Mouse (Mus musculus) adrenal gland, postnatal 36 days (tissue): Measurements from ENCODE around the gene Chchd5. TPM values are rescaled to one million over a fixed set of nuclear protein-coding genes. Genes with fewer than 3 reads are reported as not detected.

ENCODE experiments used
- DNase-seq, 2 experiments: peaks; one replicate each; pipeline ENCODE4 v3.0.0; 2021; ENCODE audit warnings: mixed read lengths in 1 of 2
- total RNA-seq, 2 experiments: library from RNA; stranded (reverse); gene quantifications; 2 replicates each; pipeline ENCODE4 v1.2.3; 2021

The Chchd5 gene
- total RNA-seq, 2 experiments from 2014 or later = 17.0 to 23.4 TPM

DNA sequence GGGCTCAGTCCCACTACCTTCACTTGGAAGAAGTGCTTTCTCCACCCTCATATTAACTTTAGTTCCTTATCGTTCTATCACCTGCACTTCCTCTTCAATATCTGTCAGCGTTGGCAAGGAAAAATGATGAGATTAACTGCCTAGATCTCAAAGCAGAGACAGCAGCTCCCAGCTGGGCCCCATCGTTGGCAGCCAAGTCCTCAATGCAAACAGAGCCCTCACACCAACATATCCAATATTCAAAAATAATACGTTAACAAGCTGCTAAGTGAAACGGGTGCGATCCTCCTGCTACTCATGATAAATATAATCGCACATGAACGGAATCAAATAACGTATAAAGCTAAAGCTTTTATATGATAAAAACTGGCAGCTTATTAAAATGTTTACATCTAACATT, 21.6 kb downstream of the Chchd5 start:
- DNase-seq = no peak

DNA sequence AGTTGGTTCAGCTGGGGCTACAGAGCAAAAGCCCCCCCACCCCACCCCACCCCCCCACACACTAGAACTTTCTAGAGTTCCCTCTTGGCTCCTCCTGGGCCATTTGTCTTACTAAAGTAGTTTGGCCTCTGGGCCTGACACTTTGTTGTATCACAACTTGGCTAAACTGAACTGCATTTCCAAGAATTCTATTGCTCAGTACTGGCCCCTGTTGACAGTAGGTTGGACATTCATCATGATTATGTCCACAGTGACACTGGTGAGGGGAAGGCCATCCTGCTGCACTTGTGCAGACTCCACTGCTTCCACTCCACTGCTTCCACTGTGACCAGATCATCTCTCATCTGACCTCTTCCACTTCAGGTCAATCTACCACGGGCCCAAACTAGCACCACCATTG, 23.3 kb downstream of the Chchd5 start:
- peak in 1 of 2 experiments; percentile 26 for DNase-seq

DNA sequence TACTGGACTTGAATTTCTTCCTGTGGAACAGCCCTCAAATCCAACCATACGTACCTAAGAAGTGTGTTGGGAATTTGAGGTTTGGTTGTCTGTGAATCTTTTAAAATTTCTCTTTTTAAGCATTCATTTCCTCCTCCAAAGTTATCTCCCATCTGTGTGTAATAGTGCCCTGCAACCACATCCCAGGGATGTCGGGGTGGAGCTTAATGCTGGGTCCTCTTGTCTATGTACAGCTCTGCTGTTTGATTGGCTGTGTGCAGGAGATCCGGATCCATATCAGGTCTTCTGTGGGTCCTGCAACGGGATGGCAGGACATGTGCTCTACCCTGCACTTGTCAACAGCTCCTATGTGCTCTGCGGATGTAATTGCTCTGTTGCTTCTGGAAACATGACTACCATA, 35.3 kb downstream of the Chchd5 start:
- DNase-seq = no peak

DNA sequence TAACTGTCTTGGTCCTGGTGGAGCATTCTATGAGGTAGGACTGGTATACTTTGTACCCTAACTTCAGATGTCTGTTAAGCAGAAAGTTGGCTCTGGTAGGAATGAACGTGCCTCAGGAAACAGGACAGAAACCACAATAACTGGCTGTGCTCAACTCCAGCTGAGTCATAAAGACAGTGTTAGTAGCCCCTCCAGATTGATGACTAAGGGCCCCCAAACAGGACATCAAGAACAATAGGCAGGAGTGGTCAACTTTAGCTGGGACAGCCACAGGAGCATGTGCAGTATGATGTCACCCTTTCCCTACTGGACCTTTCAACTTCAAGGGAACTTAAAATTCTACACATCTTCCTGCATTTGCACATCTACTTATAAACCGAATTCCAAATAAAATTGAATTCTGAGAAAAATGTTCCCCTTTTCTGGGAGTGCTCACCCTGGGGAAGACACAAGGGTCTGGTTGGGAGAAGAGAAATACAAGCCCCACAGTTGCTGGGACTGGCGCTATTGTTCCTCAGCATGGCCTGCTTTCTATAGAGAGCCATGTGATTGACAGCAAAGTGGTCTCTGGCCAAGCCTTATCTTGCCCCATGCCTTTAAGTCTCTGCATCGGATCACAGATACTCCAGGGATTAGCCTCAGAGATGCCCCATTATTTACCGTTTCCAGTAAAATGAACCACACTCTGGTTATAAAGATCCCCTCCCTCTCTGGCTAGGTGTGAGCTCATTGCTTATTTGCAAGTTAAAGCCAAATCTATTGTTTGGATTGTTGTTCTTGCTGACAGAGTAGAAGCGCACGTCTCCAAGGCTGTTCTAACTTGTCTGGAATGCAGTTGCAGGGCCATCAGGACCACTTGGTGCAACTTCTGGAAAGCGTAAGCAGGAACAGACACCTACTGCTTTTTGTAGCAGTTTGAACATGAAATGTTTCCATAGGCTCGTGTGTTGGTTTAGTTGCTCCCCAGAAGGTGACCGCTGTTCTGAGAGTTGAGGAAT, 37.3 kb downstream of the Chchd5 start:
- DNase-seq = no peak

DNA sequence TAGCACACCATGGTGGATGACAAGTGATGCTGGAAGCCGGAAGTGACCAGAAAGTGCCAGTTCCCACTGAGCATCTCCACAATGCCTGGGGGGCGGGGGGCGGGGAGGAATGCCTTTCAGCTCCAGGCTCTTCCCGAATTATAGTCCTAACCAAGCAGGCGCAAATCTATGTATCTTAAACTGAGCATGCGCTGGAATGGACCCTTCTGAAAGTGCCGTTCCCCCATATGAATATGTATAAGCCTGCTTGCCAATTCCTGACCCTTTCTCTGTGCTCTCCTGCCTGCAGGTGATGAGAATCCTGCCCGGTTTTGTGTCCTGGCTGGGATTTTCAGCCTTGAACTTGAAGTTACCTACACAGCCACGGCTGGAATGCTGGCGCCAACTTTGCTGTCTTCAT, 43.9 kb downstream of the Chchd5 start:
- DNase-seq = no peak

DNA sequence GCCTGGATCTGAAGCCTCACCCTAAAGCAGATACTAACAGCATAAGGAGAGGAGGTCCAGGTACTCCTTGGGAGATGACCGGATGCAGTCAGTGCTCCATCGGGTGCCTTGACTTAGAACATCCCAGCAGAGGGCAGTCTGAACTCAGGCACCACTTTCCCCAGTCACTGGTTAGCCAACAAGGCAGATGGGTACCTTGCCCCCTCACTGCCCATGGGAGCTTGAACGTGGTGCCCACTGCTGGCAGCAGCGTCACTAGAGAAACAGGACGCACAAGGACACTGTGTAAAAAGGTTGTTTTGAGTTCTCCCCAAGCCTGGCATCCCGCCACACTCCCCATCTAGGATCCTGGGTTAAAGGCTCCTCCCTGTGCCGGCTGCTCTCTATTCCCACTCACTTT, 45.0 kb downstream of the Chchd5 start:
- DNase-seq = peak; percentile 55 to 65

DNA sequence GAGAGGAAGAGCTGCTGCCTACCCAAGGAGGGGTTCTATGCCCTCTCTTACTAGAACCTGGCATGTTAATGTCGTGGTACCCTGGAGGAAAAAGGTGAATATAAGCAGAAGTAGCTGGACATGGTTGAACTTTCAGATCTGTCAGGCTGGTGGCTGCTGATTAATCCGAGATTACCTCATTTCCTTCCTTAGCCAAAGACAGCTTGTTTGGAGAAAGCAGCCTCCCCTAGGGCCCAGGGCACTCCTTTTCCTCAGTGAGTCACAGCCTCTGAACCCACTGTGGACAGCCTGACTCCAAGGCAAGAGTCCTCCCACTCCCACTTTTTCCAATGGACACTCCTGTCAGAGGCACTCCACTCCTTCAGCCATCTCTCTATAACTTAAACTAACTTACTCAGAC, 46.1 kb downstream of the Chchd5 start:
- peak; percentile 14 to 26 for DNase-seq

DNA sequence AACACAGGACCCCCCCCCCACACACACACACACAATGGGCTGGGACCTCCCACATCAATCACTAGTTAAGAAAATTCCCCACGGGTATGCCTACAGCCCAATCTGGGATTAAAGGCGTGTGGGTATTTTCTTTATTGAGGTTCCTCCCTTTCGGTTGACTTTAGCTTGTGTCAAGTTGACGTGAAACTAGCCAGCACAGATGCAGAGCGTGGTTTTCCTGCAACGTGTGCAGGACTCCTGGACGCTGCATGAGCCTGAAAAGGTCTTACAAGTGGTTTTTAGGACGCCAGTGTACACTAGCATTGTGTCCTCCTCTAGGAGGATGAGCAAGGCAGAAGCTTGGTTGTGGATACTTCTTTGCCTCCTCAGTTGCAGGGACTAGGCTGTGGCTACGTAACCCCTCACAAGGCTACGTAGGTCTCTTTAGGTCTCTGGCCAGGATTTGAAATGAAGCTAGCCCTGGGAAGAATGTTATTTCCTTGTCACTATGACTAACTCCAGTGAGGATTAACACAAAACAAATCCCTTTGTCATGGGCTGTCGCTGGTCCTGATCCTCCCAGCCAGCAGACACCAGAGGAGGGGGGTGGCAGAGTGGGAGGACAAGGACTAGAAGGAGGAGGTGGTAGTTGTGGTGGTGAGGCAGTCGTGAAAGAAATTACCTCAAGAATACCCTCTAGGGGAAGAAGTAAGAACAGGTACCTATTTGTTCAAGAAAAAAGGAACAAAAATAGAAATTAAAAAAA, 47.3 kb downstream of the Chchd5 start:
- no peak for DNase-seq

DNA sequence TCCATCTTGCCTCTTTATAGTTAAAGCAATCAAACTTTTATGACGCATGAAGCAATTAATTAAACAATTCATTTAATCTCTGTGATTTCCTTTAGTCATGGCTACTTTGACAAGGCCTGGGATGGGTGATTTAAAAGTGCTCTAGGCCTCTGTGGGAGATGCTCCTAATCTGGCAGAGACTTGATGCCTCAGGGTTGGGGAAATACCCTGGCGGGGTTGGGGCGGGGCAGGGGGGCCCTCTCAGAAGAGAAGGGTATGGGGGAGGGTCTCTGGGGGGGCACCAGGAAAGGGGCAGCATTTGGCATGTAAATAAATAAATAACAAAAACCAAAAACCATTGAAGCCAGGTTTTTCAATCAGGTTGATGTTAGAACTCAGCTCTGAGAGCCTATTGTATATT, 48.2 kb downstream of the Chchd5 start:
- no peak for DNase-seq

DNA sequence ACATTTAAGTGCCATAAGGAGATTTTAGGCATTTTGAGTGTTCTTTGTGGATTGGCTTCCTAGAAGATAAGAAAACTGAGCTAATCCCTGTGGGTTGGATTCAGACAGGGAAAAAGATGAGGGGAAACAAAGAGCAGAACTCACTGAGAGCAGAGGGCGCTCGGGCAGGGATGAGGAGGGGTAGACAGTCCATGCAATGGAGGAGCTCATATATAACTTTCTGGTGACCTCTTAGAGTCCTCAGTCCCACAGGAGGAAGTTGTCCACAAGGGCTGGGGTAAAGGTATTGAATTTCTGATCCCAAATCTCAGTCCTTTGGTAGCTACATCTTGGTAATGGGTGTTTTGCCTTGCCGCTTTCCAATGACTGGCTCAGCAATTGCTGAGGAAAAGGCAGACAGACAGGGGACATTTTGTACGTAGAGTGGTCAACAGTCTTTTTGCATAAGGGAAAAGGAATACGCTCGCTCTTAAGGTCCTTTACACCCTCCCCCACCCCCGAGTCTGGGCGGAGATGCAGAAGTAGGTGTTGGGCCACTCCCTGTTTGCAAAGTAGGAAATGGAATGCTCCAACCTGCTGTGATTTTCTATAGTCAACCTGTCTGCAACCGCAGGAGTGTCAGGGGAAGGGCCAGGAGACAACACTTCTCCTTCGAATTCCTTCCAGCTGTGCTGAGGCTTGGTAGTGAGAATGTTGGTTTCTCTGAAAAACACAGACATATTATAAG, 48.8 kb downstream of the Chchd5 start:
- no peak for DNase-seq

DNA sequence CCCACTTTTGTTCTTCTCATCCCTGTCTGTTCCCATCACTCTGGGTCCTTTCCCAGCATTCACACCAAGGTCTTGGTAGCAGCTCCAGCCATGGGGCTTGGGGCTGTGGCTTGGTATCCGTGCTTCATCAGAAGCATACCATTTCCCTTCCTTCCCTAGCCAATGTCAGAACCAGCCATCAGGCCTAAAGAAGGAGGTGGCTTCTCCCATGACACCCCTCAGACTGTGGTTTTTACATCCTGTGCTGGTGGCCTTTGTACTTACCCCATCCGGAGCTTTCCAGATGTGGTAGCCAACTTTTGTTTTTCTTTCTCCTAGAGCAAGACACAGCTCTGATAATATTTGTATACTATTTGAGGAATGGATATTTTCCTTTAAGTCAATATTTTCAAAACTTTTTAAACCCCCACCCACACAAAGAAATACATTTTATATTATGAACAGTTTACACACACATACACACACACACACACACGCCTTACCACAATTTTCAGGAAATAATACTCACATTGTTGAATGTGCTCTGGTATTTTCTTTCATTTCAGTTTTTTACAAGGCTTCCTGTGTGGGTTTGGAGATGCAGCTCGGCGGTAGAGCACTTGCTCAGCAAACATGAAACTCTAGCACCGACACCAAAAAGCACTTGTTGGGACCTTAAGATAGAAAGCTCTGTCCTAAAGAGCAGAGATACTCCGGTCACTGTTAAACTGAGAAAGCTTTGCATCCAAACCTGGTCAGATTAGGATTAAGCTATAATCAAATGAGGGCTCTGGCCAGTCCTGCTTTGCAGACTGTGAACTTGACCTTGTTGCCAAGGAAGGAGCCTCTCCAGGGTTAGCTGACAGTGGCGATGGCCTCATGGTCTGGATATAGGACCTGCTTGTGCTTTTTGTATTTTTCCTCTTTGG, 50.7 kb downstream of the Chchd5 start:
- DNase-seq = no peak

DNA sequence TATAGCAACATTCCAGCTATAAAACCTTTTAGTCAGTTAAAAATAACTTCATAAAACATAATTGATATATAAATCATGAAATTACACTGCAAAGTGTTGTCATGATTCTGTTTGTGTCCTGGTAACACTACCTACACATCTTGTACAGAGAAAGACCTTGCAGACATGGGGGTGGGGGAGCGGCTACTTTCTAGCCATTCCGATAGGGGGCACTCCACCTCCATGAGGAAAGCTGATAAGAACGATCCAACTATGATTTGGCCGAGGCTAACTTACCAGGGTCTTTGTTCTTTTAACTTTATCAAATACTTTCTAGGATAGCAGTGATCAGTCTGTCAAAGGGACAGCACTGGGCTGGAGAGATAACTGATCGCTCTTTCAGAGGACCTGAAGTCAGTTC, 52.0 kb downstream of the Chchd5 start:
- no peak for DNase-seq

DNA sequence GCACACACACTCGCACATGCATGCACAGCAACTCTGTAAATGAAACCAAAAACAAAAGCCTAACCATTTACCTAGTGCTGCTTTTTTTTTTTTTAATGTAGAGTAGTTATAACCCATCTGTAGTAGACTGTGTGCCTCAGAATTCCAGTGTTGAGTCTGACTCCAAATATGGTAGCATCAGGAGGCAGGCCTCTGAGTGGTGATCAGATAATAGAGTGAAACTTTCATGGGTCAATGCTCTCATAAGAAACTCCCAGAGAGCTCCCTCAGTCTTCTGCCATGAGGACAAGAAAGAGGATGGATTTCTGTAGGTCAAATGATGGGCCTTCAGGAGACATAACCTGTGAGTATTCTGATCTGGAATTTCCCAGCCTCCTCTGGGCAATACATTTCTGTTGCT, 52.9 kb downstream of the Chchd5 start:
- no peak for DNase-seq

DNA sequence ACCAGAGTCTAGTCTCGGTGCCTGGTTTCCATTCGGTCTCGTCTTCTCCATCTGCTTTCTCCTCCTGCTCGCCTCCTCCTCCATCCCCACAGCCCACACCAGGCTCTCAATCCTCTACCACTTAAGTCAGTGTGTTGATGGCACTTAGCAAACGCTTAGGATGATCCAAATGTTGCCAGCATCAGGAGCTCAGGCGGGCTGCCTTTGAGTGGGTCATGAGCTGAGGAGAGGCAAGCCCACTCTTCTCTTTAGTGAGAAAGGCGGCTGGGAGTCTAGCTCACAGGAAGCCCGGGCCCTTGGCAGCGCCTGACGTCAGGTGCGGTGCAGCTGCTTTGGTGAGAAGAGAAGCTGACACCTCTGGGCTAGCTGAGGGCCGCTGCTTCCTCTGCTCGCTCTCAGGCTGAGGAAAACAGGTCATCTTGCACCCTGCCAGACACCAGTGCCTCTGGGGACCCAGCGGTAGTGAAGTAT, 54.1 kb downstream of the Chchd5 start:
- no peak for DNase-seq

Other genes with a start within 250 kb of the Chchd5 start
- gene Zc3h8, start 185.6 kb upstream of the Chchd5 start, total RNA-seq = 1 to 10 TPM; 3.6 to 3.9 TPM
- 1 to 10 TPM; 3.6 to 5.7 TPM for gene Zc3h6, start 162.3 kb upstream of the Chchd5 start, total RNA-seq
- gene Gm10762, start 162.0 kb upstream of the Chchd5 start, total RNA-seq = 1 to 10 TPM; 4.3 to 6.8 TPM
- gene Vinac1, start 81.5 kb upstream of the Chchd5 start, total RNA-seq = under 1 TPM; 0.07 to 0.10 TPM
- 10 to 100 TPM; 10.7 to 12.1 TPM for gene Ttl, start 63.8 kb upstream of the Chchd5 start, total RNA-seq
- gene Polr1b, start 28.7 kb upstream of the Chchd5 start, total RNA-seq = 10 to 100 TPM; 14.4 to 19.8 TPM
- gene Slc20a1, start 69.1 kb downstream of the Chchd5 start, total RNA-seq = 10 to 100 TPM; 16.1 to 20.3 TPM
- 1 to 10 TPM; 3.0 to 3.5 TPM for gene Ckap2l, start 167.5 kb downstream of the Chchd5 start, total RNA-seq
- under 1 TPM in 1 of 2 experiments, not detected in 1; 0.17 TPM for gene Il1a, start 180.3 kb downstream of the Chchd5 start, total RNA-seq
- 1 to 10 TPM in 1 of 2 experiments, under 1 TPM in 1; 0.82 to 1.7 TPM for gene Il1b, start 241.4 kb downstream of the Chchd5 start, total RNA-seq